Mouse (Mus musculus) heart, adult 2 months (tissue): ENCODE results near the gene Fam117a. TPM values are rescaled to one million over a fixed set of nuclear protein-coding genes. Genes with fewer than 3 reads are reported as not detected.
A peak's percentile ranks its signal among the peaks of the same experiment; 100 is the strongest.

Source experiments
- DNase-seq, 2 experiments: peaks; one replicate each; pipeline ENCODE4 v3.0.0; 2021
- H3K27ac ChIP-seq: fragments of 200-600 bp; 2 replicates; pipeline ENCODE4 v1.8.1; 2022
- H3K27me3 ChIP-seq: fragments of 200-500 bp; 2 replicates; pipeline ENCODE4 v1.6.1; 2012; ENCODE audit warnings: mild to moderate bottlenecking, low read length, inconsistent platforms, mixed read lengths; ENCODE audit not compliant: control insufficient read depth, insufficient read depth
- H3K36me3 ChIP-seq: fragments of 200-500 bp; 2 replicates; pipeline ENCODE4 v1.6.1; 2012; ENCODE audit warnings: low read length, inconsistent platforms; ENCODE audit not compliant: control insufficient read depth, insufficient read depth
- H3K4me1 ChIP-seq: fragments of 200-500 bp; 2 replicates; pipeline ENCODE4 v1.6.1; 2011; ENCODE audit warnings: low read length; ENCODE audit not compliant: control insufficient read depth, insufficient read depth
- H3K4me3 ChIP-seq: fragments of 200-600 bp; 2 replicates; pipeline ENCODE4 v1.8.1; 2022
- H3K79me2 ChIP-seq: fragments of 200-500 bp; replicated peaks from 2 replicates; pipeline ENCODE4 v1.6.1; 2012; ENCODE audit warnings: mild to moderate bottlenecking, inconsistent platforms, low read length, moderate library complexity, mixed read lengths; ENCODE audit not compliant: control insufficient read depth, insufficient read depth
- H3K9ac ChIP-seq: fragments of 200-500 bp; 2 replicates; pipeline ENCODE4 v1.6.1; 2012; ENCODE audit warnings: low read depth, mild to moderate bottlenecking, control low read depth, inconsistent platforms, low read length, mixed read lengths
- CTCF ChIP-seq: fragments of 200-600 bp; IDR thresholded peaks from 2 replicates; pipeline ENCODE4 v1.8.1; 2022; ENCODE audit warnings: antibody characterized with exemption, mild to moderate bottlenecking, moderate library complexity
- EP300 ChIP-seq: fragments of 200-500 bp; IDR thresholded peaks from 2 replicates; pipeline ENCODE4 v1.6.1; 2011; ENCODE audit warnings: low read depth, low read length, control low read depth; ENCODE audit not compliant: insufficient read depth
- POLR2A ChIP-seq: fragments of 200-500 bp; IDR thresholded peaks from 2 replicates; pipeline ENCODE4 v1.6.1; 2011; ENCODE audit warnings: mild to moderate bottlenecking, low read depth, low read length, control low read depth; ENCODE audit not compliant: insufficient read depth
- WGBS: fragments of 180-500 bp; shearing (Covaris S2); methylation state at CpG from one replicate; pipeline ENCODE4 v1.1.7; 2018; 5-methylcytosine and 5-hydroxymethylcytosine counted together
- intact Hi-C: fragments of 180-260 bp; cut with DNase I; formaldehyde crosslinking; loops from one replicate; pipeline ENCODE4 v1.15.1; 2025
- polyA plus RNA-seq: library from polyadenylated mRNA; depleted of rRNA; stranded (reverse); fragments of >200 nt; gene quantifications from 2 replicates; pipeline ENCODE4 v1.2.3, GENCODE M21; 2012
- total RNA-seq, 2 experiments: library from RNA; stranded (reverse); gene quantifications; 2 replicates each; pipeline ENCODE4 v1.2.3; 2021

Gene Fam117a
- total and polyA plus RNA-seq, 3 experiments = 8.6 to 19.0 (median 10.0) TPM

DNA sequence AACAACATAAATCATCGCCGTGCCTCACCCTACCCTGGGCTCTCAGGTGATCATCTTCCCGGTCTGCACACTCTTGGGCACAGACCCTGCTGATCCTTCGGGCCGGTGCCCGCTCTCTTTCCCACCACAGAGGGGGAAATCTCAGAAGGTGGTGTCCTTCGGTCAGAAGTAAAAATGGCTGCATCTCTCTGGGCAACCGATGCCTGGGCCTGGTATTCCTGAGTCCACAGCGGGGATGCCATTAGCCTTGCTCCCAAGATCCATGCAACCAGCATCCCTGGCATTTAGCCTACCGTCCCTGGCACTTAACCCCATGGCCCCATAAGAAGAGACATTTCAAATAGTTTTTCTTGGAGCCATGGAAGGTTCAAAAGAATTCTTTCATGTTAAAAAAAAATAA lies 12.6 kb upstream of the Fam117a start:
- 96% methylated on average over 10 of the region's 10 CpGs for WGBS
- TF ChIP-seq POLR2A = no peak
- no peak for TF ChIP-seq EP300
- TF ChIP-seq CTCF = no peak
- Histone ChIP-seq H3K9ac (no peak overlapping the region), H3K4me1 (peaks cover 4% of the 10 kb centered on the region), H3K4me3 (no peak overlapping the region), H3K79me2 (no peaks in the 10 kb centered on the region), H3K36me3 (no peaks in the 10 kb centered on the region), H3K27me3 (no peaks in the 10 kb centered on the region), H3K27ac (no peak overlapping the region)
- intact Hi-C loops = no loop called here
- no peak for DNase-seq

DNA sequence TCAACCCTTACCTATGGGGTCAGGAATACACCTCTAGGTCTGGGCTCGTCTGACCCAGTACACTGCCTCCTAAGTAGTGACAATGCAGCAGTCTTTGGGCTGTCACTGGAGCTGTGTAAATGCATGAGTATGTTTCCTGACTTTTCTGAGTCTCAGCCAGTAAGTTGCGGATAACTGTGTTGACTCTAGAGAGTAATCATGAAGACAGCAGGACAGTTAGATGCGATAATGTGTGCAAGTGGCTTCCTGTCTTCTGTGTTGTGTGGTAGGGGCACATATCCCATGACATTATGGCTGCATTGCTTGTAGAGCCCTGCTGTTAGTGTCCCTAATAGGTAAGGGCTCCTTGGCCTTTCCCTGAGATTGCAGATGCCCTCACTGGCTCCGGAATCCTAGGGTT lies 11.0 kb upstream of the Fam117a start:
- Histone ChIP-seq H3K27ac (peak overlapping the region; percentile 45; the same call in 1 of the 2 replicates), H3K9ac (no peak overlapping the region), H3K4me3 (no peak overlapping the region), H3K4me1 (peaks cover 4% of the 10 kb centered on the region), H3K36me3 (no peaks in the 10 kb centered on the region), H3K27me3 (no peaks in the 10 kb centered on the region), H3K79me2 (no peaks in the 10 kb centered on the region)
- 69% methylated on average over 4 of the region's 4 CpGs for WGBS
- intact Hi-C loops = no loop called here
- TF ChIP-seq EP300 = no peak
- no peak for TF ChIP-seq POLR2A
- TF ChIP-seq CTCF = no peak
- no peak for DNase-seq

DNA sequence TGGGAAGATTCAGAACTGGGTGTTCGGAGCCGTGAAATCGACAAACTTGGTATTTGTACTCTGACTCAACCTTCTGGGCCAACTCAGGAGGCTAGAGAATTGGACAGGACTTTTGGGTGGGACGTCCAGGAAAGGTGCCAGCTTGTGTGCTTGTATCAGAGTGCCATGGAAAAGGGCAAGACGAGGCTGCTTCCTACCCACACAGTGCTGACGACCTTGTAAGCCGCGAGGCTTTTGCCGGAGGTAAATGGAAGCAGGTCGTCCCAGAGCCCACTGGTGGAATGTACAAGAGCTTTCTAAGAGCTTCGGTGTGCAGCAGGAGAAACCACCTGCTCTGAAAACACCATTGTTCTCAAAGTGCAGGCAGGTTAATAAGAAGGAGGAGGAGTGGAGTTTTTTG lies 10.6 kb upstream of the Fam117a start:
- Histone ChIP-seq H3K4me3 (no peak overlapping the region), H3K4me1 (peaks cover 4% of the 10 kb centered on the region), H3K27me3 (no peaks in the 10 kb centered on the region), H3K27ac (peak overlapping the region; percentile 45), H3K79me2 (no peaks in the 10 kb centered on the region), H3K36me3 (no peaks in the 10 kb centered on the region), H3K9ac (no peak overlapping the region)
- DNase-seq = peak in 1 of 2 experiments; percentile 19
- 51% methylated on average over 11 of the region's 11 CpGs for WGBS
- no peak for TF ChIP-seq CTCF
- no peak for TF ChIP-seq POLR2A
- TF ChIP-seq EP300 = no peak
- intact Hi-C loops = no loop called here

DNA sequence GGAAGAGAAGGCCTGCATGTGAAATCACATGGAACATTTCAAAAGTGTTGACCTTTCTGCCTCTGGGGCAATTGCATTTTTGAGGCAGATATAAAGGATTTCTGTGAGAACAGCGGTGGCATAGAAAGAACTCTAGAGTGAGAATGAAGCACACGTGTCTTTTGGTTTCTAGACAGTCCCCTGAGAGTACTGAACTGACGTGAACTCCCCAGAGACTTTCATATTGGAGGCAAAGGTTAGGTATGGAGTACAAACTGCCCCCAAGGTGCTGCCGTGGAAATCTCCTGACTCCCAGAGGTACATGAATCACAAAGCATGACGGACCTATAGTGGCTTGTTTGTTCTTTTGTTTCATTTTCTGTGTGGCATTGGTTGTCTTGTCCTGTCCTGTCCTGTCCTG lies 8.2 kb upstream of the Fam117a start:
- no peaks in the 10 kb centered on the region for H3K27me3 ChIP-seq
- no peak overlapping the region for H3K9ac ChIP-seq
- no peaks in the 10 kb centered on the region for H3K36me3 ChIP-seq
- DNase-seq = no peak
- H3K79me2 ChIP-seq = no peaks in the 10 kb centered on the region
- intact Hi-C loops = no loop called here
- 80% methylated on average over 5 of the region's 5 CpGs for WGBS
- peaks cover 4% of the 10 kb centered on the region for H3K4me1 ChIP-seq
- no peak overlapping the region for H3K27ac ChIP-seq
- no peak overlapping the region for H3K4me3 ChIP-seq
- no peak for TF ChIP-seq POLR2A
- TF ChIP-seq CTCF = no peak
- no peak for TF ChIP-seq EP300

DNA sequence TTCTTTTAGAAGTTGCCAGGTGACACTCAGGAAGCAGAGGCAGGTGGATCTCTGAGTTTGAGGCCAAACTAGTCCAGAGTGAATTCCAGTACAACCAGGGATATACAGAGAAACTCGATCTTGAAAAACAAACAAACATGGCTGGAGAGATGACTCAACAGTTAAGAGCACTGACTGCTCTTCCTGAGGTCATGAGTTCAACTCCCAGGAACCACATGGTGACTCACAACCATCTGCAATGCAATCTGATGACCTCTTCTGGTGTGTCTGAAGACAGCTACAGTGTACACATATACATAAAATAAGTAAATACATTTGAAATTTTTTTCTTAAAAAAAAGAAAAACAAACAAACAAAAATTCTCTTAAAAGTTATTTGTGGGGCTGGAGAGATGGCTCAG lies 6.2 kb upstream of the Fam117a start:
- H3K9ac ChIP-seq = no peak overlapping the region
- H3K27ac ChIP-seq = no peak overlapping the region
- intact Hi-C loops = no loop called here
- peaks cover 6% of the 10 kb centered on the region for H3K4me1 ChIP-seq
- TF ChIP-seq EP300 (no peak), POLR2A (no peak), CTCF (no peak)
- no peaks in the 10 kb centered on the region for H3K79me2 ChIP-seq
- 19% methylated on average over 1 of the region's 1 CpGs for WGBS
- H3K27me3 ChIP-seq = no peaks in the 10 kb centered on the region
- H3K4me3 ChIP-seq = no peak overlapping the region
- no peaks in the 10 kb centered on the region; the same call in 1 of the 2 replicates for H3K36me3 ChIP-seq
- DNase-seq = no peak

DNA sequence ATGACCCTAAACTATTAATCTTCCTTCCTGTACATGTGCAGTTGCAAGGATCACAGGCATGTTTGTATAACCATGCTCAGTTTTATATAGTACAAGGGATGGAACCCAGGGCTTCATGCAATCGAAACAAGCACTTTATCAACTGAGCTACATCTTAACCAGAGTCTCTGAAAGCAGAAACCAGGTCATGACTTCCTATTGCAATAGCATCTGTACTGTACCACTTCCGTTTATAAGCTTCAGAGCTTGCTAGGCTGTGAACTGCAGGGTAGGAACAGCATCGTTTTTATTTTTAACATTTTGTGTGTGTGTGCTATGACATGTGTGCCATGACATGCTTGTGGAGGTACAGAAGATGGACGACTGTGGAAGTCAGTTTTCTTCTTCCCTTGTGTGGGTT lies 3.6 kb upstream of the Fam117a start:
- no peak for TF ChIP-seq EP300
- TF ChIP-seq CTCF = no peak
- TF ChIP-seq POLR2A = no peak
- H3K4me1 ChIP-seq = peaks cover 5% of the 10 kb centered on the region
- intact Hi-C loops = no loop called here
- H3K27me3 ChIP-seq = no peaks in the 10 kb centered on the region
- no peak for DNase-seq
- no peaks in the 10 kb centered on the region for H3K79me2 ChIP-seq
- H3K4me3 ChIP-seq = no peak overlapping the region
- no peaks in the 10 kb centered on the region; the same call in 1 of the 2 replicates for H3K36me3 ChIP-seq
- no peak overlapping the region for H3K27ac ChIP-seq
- 49% methylated on average over 4 of the region's 4 CpGs for WGBS
- H3K9ac ChIP-seq = no peak overlapping the region
